Mouse (Mus musculus) intestine, embryonic 14.5 days (tissue): Measurements from ENCODE around the gene Dnmt3a. TPM values are rescaled to one million over a fixed set of nuclear protein-coding genes. Genes with fewer than 3 reads are reported as not detected.

Experiments used
- ATAC-seq: fragments of 200-750 bp; cut with Nextera tagmentation; replicated peaks from 2 replicates; pipeline ENCODE4 v1.8.0; 2017; ENCODE audit warnings: low read depth, moderate number of reproducible peaks, moderate TSS enrichment, moderate library complexity; ENCODE audit not compliant: low FRiP score, low TSS enrichment
- DNase-seq: peaks from one replicate; pipeline ENCODE4 v3.0.0-alpha.2; 2018; ENCODE audit warnings: low spot score
- H3K27ac ChIP-seq: fragments of 300-500 bp; sonication (generic); 2 replicates; pipeline ENCODE4 v1.5.1; 2014; ENCODE audit warnings: low read depth, mild to moderate bottlenecking, control low read depth
- H3K27me3 ChIP-seq: fragments of 300-500 bp; sonication (generic); replicated peaks from 2 replicates; pipeline ENCODE4 v1.6.1; 2014; ENCODE audit warnings: low read length, control low read depth; ENCODE audit not compliant: control insufficient read depth, insufficient read depth
- H3K36me3 ChIP-seq: fragments of 300-500 bp; sonication (generic); 2 replicates; pipeline ENCODE4 v1.6.1; 2014; ENCODE audit warnings: low read length, control low read depth; ENCODE audit not compliant: control insufficient read depth, insufficient read depth
- H3K4me1 ChIP-seq: fragments of 300-500 bp; sonication (generic); replicated peaks from 2 replicates; pipeline ENCODE4 v1.6.1; 2014; ENCODE audit warnings: low read length, control low read depth, mixed read lengths; ENCODE audit not compliant: control insufficient read depth, insufficient read depth
- H3K4me2 ChIP-seq: fragments of 300-500 bp; sonication (generic); 2 replicates; pipeline ENCODE4 v1.6.1; 2014; ENCODE audit warnings: low read length
- H3K4me3 ChIP-seq: fragments of 300-500 bp; sonication (generic); 2 replicates; pipeline ENCODE4 v1.5.1; 2014; ENCODE audit warnings: low read depth, low read length, control low read depth, mixed read lengths
- H3K9ac ChIP-seq: fragments of 300-500 bp; sonication (generic); 2 replicates; pipeline ENCODE4 v1.6.1; 2014; ENCODE audit warnings: mild to moderate bottlenecking, low read length
- H3K9me3 ChIP-seq: fragments of 300-500 bp; sonication (generic); 2 replicates; pipeline ENCODE4 v1.6.1; 2016; ENCODE audit warnings: low read length, control low read depth; ENCODE audit not compliant: control insufficient read depth
- WGBS: fragments of 180-500 bp; shearing (Covaris S2); extraction: QIAGEN DNeasy Blood & Tissue Kit; methylation state at CpG from one replicate; pipeline ENCODE4 v1.1.7; 2014; 5-methylcytosine and 5-hydroxymethylcytosine counted together
- polyA plus RNA-seq: library from polyadenylated mRNA; unstranded; fragments of >200 nt; fragmentation: Nextera tagmentation; extraction: Ambion mirVana; gene quantifications from 2 replicates; pipeline ENCODE4 v1.2.1, GENCODE M21; 2014

Dnmt3a gene
- polyA plus RNA-seq, 1 experiment from 2014 or later = 69.3 TPM

DNA sequence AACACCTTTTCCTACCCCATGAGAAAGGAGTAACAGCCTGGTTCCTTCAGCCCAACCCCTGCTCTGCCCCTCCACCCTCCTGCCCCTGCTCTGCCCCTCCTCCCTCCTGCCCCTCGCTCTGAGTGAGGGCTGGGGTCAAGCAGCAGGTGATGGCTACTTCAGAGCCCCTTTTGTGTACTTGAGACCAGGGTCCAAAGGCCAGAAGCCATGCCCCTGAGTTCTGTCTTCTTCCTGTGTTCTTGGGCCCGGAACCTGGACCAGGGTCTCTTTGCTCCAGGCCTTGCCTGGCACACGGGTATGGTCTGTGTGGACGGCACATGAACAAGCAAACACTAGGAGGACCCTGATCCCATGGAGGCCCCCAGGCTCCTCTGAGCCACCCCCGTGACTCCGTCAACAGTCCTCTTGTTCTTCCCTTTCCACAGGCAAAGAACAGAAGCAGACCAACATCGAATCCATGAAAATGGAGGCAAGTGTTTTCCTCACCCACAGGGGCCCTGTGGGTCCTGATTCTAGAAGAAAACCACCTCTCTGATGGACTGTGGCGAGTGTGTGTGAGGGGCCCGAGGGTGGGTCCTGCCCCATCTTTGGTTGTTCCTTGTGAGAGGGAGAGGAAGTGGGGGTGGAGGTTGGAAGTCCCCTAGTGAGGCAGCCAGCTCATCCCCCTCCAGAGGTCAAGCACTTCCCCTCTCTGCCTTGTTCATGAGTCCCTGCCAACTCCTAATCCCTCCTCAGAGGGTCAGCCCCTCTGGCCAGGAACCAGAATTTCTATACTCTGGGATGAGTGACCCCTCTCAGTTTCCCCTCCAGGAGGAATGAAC is 66.8 kb downstream of the Dnmt3a start:
- Histone ChIP-seq H3K9ac (no peak overlapping the region), H3K36me3 (peaks cover 86% of the 10 kb centered on the region), H3K4me1 (peaks cover 23% of the 10 kb centered on the region), H3K4me3 (no peak overlapping the region), H3K27ac (no peak overlapping the region), H3K4me2 (no peak overlapping the region), H3K27me3 (no peaks in the 10 kb centered on the region), H3K9me3 (no peaks in the 10 kb centered on the region)
- DNase-seq = no peak
- ATAC-seq = no peak
- WGBS = 77% methylated on average over 9 of the region's 9 CpGs

DNA sequence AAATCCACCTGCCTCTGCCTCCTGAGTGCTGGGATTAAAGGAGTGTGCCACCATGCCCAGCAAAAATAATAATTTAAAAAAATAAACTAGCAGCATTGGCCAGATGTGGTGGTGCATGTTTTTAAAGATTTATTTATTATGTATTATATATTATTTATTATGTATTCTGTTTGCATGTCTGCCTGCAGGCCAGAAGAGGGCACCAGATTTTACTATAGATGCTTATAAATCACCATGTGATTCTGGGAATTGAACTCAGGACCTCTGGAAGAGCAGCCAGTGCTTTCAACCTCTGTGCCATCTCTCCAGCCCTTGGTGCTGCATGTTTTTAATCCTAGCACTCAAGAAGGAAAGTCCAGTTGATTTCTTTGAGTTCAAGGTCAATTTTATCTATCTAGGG is 69.7 kb downstream of the Dnmt3a start:
- H3K4me1 ChIP-seq = peaks cover 9% of the 10 kb centered on the region
- H3K4me2 ChIP-seq = no peak overlapping the region
- H3K27me3 ChIP-seq = no peaks in the 10 kb centered on the region
- H3K27ac ChIP-seq = no peak overlapping the region
- no peak for DNase-seq
- no peak for ATAC-seq
- no peak overlapping the region for H3K9ac ChIP-seq
- no peak overlapping the region for H3K4me3 ChIP-seq
- H3K9me3 ChIP-seq = no peaks in the 10 kb centered on the region
- peaks cover 86% of the 10 kb centered on the region for H3K36me3 ChIP-seq

DNA sequence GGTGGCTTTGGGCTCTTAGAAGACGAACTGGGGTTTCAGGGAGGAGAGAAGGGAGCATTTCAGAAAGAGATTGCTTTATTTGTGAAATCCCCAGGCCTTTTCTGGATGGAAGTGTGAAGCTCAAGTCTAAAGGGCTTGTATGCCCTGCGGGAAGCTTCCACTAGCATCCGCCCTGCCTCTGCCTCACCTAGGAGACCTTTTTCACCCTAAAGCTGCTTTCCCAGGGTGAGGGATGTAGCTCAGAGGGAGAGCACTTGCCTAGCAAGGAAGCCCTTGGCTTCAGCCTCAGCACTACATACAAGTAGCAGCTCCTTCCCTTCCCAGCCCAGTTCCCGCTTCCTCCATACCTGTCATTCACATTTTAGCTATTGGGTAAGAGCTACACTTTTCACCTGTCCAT is 71.6 kb downstream of the Dnmt3a start:
- Histone ChIP-seq H3K36me3 (peaks cover 97% of the 10 kb centered on the region), H3K4me1 (no peaks in the 10 kb centered on the region), H3K27me3 (no peaks in the 10 kb centered on the region), H3K9ac (no peak overlapping the region), H3K4me3 (no peak overlapping the region), H3K27ac (no peak overlapping the region), H3K9me3 (no peaks in the 10 kb centered on the region), H3K4me2 (no peak overlapping the region)
- ATAC-seq = no peak
- no peak for DNase-seq
- WGBS = 88% methylated on average over 4 of the region's 4 CpGs

DNA sequence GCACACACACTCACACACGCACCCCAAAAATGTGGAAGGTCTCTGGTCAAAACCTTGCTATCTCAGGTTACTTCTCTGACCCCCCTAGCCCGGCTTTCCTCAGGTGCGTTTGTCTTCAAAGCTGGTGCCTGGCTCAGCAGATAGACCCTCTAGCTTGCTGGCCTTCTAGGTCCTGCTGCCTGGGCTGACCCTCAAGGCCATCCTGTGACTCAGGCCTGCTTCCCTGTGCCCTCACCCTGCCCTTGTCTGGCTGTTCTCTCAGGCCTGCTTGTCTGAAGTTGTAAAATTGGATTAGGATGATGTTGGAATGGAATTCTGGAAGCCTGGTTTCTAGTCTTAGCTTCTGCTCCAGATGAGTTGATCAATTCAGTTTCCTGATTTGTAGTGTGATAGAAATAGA is 75.7 kb downstream of the Dnmt3a start:
- H3K9ac ChIP-seq = no peak overlapping the region
- DNase-seq = no peak
- ATAC-seq = no peak
- WGBS = 75% methylated on average over 3 of the region's 3 CpGs
- H3K27ac ChIP-seq = no peak overlapping the region
- no peaks in the 10 kb centered on the region for H3K9me3 ChIP-seq
- H3K4me2 ChIP-seq = no peak overlapping the region
- H3K4me3 ChIP-seq = no peak overlapping the region
- peaks cover 23% of the 10 kb centered on the region for H3K4me1 ChIP-seq
- peaks cover 83% of the 10 kb centered on the region for H3K36me3 ChIP-seq
- H3K27me3 ChIP-seq = no peaks in the 10 kb centered on the region

DNA sequence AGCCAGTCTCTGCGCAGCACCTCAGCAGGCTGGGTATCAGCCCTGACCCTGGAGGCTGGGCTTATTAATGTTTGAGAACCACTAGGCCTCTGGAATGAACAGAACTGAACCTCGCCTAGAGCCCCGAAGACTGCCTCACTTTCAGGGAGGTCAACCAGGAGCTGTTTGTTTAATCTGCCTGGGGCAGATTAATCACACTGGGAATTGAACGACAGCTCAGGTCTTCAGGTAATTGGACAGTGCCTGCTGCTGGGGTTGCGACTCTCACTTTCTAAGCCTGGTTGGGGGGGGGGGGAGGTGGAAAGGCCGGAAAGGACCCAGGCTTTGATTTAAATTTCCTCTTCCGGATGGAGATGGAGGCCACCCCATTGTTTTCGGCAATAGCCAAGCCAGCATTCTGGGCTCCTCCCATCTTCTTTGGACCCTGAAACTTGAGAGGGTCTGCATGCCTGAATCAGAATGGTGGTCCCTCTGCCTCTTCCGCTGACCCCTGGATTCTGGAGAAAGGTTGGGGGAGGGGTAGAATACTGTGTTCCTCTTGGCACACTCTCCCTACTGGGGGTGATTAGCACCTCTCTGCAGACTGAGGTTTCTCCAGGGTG is 79.2 kb downstream of the Dnmt3a start:
- Histone ChIP-seq H3K36me3 (peaks cover 64% of the 10 kb centered on the region), H3K4me1 (peaks cover 52% of the 10 kb centered on the region), H3K27me3 (no peaks in the 10 kb centered on the region), H3K9ac (no peak overlapping the region), H3K27ac (no peak overlapping the region; the same call in 1 of the 2 replicates), H3K4me3 (no peak overlapping the region), H3K4me2 (no peak overlapping the region), H3K9me3 (no peaks in the 10 kb centered on the region)
- DNase-seq (no peak), ATAC-seq (no peak)
- WGBS = 21% methylated on average over 9 of the region's 9 CpGs

DNA sequence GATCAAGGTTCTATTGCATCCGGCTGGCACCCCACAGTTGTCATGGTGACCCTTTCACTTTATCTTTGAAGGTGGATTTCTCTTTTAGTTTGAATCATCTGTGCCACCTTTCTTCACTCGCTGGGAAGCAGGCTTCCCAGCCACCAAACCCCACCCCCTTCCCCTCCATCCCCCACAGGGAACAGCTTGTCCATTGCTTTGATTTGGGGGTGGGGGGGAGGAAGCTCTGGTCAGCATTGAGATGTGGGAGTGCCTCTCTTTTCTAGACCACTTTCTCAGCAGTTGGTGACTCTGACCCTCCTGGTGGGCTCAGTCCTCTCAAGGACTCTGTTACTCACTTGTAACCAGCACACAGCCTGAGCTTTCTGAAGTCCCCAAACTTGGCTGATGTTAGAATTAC is 80.8 kb downstream of the Dnmt3a start:
- H3K9me3 ChIP-seq = no peaks in the 10 kb centered on the region
- no peak for DNase-seq
- H3K27ac ChIP-seq = peak overlapping the region; percentile 85; the same call in 1 of the 2 replicates
- H3K9ac ChIP-seq = no peak overlapping the region
- WGBS = 41% methylated on average over 2 of the region's 2 CpGs
- no peak overlapping the region for H3K4me3 ChIP-seq
- no peak overlapping the region for H3K4me2 ChIP-seq
- no peaks in the 10 kb centered on the region for H3K27me3 ChIP-seq
- H3K4me1 ChIP-seq = peaks cover 65% of the 10 kb centered on the region
- peaks cover 48% of the 10 kb centered on the region for H3K36me3 ChIP-seq
- ATAC-seq = no peak

DNA sequence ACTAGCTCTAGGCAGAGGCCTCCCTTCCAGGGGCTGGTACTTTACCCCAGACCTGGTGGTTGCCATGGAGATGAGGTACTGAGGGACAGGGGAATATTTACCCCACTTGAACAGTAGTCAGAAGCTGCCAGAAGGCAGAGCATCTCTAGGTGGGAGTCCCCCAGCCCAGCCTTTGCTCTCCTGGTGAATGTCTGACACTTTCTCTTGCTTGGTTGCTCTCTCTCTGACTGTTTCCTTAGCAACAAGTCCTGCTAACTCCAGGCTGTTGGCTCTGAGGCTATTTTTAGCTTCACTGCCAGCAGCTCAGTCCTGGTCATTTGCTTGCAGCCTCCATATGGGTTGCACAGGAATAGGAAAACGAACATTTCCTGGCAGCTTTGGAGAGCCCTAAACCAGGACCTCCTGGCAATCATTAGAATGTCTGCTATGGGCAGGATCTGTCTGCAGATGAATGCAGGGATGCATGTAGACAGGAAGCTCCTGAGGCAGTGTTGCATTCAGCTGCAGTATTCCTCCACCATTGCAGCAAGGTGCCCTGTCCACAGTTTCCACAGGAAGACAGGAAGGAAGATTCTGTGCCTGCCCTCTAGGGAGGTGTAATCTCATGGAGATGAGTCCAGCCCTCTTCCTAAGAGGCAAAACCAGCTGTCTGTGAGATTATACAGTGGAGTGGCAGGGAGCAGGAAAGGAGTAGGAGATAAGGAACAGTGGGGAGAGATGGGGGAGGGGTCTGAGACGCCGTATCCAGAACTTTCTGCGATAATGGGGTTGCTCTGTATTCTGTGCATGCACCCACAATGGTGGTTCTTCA is 81.9 kb downstream of the Dnmt3a start:
- H3K9ac ChIP-seq = 0 out of 2 replicates have a peak overlapping the region, but pooled peaks have one; percentile 5
- peaks cover 71% of the 10 kb centered on the region for H3K4me1 ChIP-seq
- peak; percentile 69 for DNase-seq
- H3K4me3 ChIP-seq = no peak overlapping the region
- 11% methylated on average over 4 of the region's 4 CpGs for WGBS
- peaks cover 37% of the 10 kb centered on the region for H3K36me3 ChIP-seq
- no peaks in the 10 kb centered on the region for H3K27me3 ChIP-seq
- no peaks in the 10 kb centered on the region for H3K9me3 ChIP-seq
- H3K27ac ChIP-seq = peak overlapping the region; percentile 85
- ATAC-seq = peak; percentile 18; the same call in 1 of the 2 replicates
- H3K4me2 ChIP-seq = peak overlapping the region; percentile 23

DNA sequence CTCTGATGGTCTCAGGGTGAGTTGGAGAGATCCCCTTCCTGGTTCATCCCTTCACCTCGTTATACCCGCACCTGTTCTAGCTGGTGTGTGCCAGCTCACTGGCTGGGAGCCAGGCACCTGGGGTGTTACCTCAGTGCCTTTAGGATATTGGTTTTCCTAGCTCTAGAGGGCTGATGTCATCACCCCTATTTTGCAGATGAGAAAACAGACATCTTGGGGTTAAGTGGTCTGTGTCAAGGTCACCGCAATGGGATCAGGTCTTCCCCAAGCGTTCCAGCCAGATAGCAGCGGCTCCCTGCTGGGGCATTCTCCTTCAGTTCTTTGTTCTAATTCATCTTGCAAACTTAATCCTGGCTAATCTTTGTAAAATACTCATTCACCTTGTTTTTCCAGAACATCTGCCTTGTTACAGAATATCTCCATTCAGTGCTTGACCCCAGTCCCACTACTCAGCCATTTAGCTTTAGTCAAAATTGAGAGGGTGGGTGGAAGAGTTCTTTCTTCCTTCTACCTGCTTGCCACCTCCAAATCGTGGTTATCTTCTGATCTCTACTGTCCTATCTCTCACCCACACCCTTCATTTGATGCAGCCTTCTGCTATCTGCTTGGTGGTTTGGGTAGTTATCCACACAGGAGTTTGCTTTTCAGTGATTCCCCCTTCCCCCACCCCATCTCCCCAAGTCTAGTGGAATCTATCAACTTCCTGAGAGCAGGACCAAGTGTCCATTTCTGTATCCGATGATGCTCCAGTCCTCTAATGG is 84.2 kb downstream of the Dnmt3a start:
- H3K4me3 ChIP-seq = no peak overlapping the region
- WGBS = 49% methylated on average over 7 of the region's 7 CpGs
- H3K4me1 ChIP-seq = peaks cover 67% of the 10 kb centered on the region
- H3K36me3 ChIP-seq = peaks cover 26% of the 10 kb centered on the region
- ATAC-seq (no peak), DNase-seq (no peak)
- H3K9me3 ChIP-seq = no peaks in the 10 kb centered on the region
- no peak overlapping the region for H3K4me2 ChIP-seq
- no peak overlapping the region for H3K9ac ChIP-seq
- H3K27me3 ChIP-seq = no peaks in the 10 kb centered on the region
- H3K27ac ChIP-seq = no peak overlapping the region
